Mouse (Mus musculus): Measurements from ENCODE around the gene Itpr2. TPM values are rescaled to one million over a fixed set of nuclear protein-coding genes. Genes with fewer than 3 reads are reported as not detected.

Gene Itpr2
- polyA plus RNA-seq, 1 experiment from 2014 or later, result 138 TPM

GRCm38 (mm10) chr6:146270162-146270561 is 231.9 kb downstream of the Itpr2 start:
- no peak for DNase-seq (ENCODE audit: low spot score)

GRCm38 (mm10) chr6:146269291-146269690 is 232.7 kb downstream of the Itpr2 start:
- no peak for DNase-seq (ENCODE audit: low spot score)

- no peak for DNase-seq (ENCODE audit: low spot score)
These were observed 241.2 kb downstream of the Itpr2 start for GRCm38 (mm10) chr6:146260674-146261376.

GRCm38 (mm10) chr6:146258751-146259150 is 243.3 kb downstream of the Itpr2 start:
- DNase-seq (ENCODE audit: low spot score), result no peak

GRCm38 (mm10) chr6:146258261-146258660 is 243.8 kb downstream of the Itpr2 start:
- DNase-seq (ENCODE audit: low spot score), result no peak

- DNase-seq (ENCODE audit: low spot score), result no peak
These were observed 244.9 kb downstream of the Itpr2 start for GRCm38 (mm10) chr6:146256947-146257670.

- no peak for DNase-seq (ENCODE audit: low spot score)
These were observed 245.6 kb downstream of the Itpr2 start for GRCm38 (mm10) chr6:146256401-146256800.

- DNase-seq (ENCODE audit: low spot score), result no peak
These were observed 246.4 kb downstream of the Itpr2 start for GRCm38 (mm10) chr6:146255656-146256055.

GRCm38 (mm10) chr6:146254931-146255330 is 247.1 kb downstream of the Itpr2 start:
- no peak for DNase-seq (ENCODE audit: low spot score)

GRCm38 (mm10) chr6:146254216-146254820 is 247.7 kb downstream of the Itpr2 start:
- DNase-seq (ENCODE audit: low spot score), result no peak

- no peak for DNase-seq (ENCODE audit: low spot score)
These were observed 252.9 kb downstream of the Itpr2 start for GRCm38 (mm10) chr6:146249096-146249495.

- no peak for DNase-seq (ENCODE audit: low spot score)
These were observed 253.7 kb downstream of the Itpr2 start for GRCm38 (mm10) chr6:146248341-146248740.

GRCm38 (mm10) chr6:146247906-146248305 is 254.1 kb downstream of the Itpr2 start:
- DNase-seq (ENCODE audit: low spot score), result no peak

- DNase-seq (ENCODE audit: low spot score), result no peak
These were observed 255.7 kb downstream of the Itpr2 start for GRCm38 (mm10) chr6:146246368-146246767.

- no peak for DNase-seq (ENCODE audit: low spot score)
These were observed 256.1 kb downstream of the Itpr2 start for GRCm38 (mm10) chr6:146245888-146246287.

- no peak for DNase-seq (ENCODE audit: low spot score)
These were observed 259.0 kb downstream of the Itpr2 start for GRCm38 (mm10) chr6:146243068-146243467.

GRCm38 (mm10) chr6:146241336-146241735 is 260.7 kb downstream of the Itpr2 start:
- no peak for DNase-seq (ENCODE audit: low spot score)

GRCm38 (mm10) chr6:146235165-146235564 is 266.9 kb downstream of the Itpr2 start:
- DNase-seq (ENCODE audit: low spot score), result no peak

- DNase-seq (ENCODE audit: low spot score), result no peak
These were observed 267.6 kb downstream of the Itpr2 start for GRCm38 (mm10) chr6:146234417-146234816.

GRCm38 (mm10) chr6:146230903-146231302 is 271.1 kb downstream of the Itpr2 start:
- no peak for DNase-seq (ENCODE audit: low spot score)

- no peak for DNase-seq (ENCODE audit: low spot score)
These were observed 271.6 kb downstream of the Itpr2 start for GRCm38 (mm10) chr6:146230373-146230788.

GRCm38 (mm10) chr6:146229967-146230366 is 272.1 kb downstream of the Itpr2 start:
- DNase-seq (ENCODE audit: low spot score), result no peak

All from thymus, postnatal 0 days (tissue).